Mouse (Mus musculus): ENCODE measurements at regions not wholly inside any gene's neighbourhood (a gene's known extent, or its start where the extent isn't known, plus 50 kb on each side); places are given as distances from the start of the nearest gene placed in this dataset.

GRCm38 (mm10) chr8:18346248-18346647, 631.8 kb downstream of the Defb40 start:
- no peak overlapping the region for H3K27ac ChIP-seq (replicated peaks; ENCODE audit: low read depth, low read length)
- H3K4me3 ChIP-seq (ENCODE audit: low read depth, low read length): no peak overlapping the region
- H3K9ac ChIP-seq (ENCODE audit: low read length): no peak overlapping the region
- no peaks in the 10 kb centered on the region for H3K36me3 ChIP-seq (ENCODE audit: control insufficient read depth, insufficient read depth, low read length)
- H3K4me1 ChIP-seq (ENCODE audit: control insufficient read depth, insufficient read depth, low read length): no peaks in the 10 kb centered on the region
- H3K4me2 ChIP-seq (ENCODE audit: low read depth, severe bottlenecking): no peak overlapping the region
- no peaks in the 10 kb centered on the region for H3K9me3 ChIP-seq (ENCODE audit: control insufficient read depth, low read length)
- DNase-seq (ENCODE audit: low spot score) (no peak), ATAC-seq (ENCODE audit: insufficient number of reproducible peaks, low FRiP score, low TSS enrichment, low read depth) (no peak)
- 69% methylated on average over 4 of the region's 4 CpGs for WGBS
- no peaks in the 10 kb centered on the region for H3K27me3 ChIP-seq (ENCODE audit: control insufficient read depth, insufficient read depth, low read length)

GRCm38 (mm10) chr8:18345322-18345721, 632.7 kb downstream of the Defb40 start:
- H3K27me3 ChIP-seq (ENCODE audit: control insufficient read depth, insufficient read depth, low read length): no peaks in the 10 kb centered on the region
- no peak overlapping the region for H3K4me2 ChIP-seq (ENCODE audit: low read depth, severe bottlenecking)
- H3K9me3 ChIP-seq (ENCODE audit: control insufficient read depth, low read length): no peaks in the 10 kb centered on the region
- H3K4me1 ChIP-seq (ENCODE audit: control insufficient read depth, insufficient read depth, low read length): no peaks in the 10 kb centered on the region
- ATAC-seq (ENCODE audit: insufficient number of reproducible peaks, low FRiP score, low TSS enrichment, low read depth) (no peak), DNase-seq (ENCODE audit: low spot score) (peak; percentile 53)
- no peak overlapping the region for H3K4me3 ChIP-seq (ENCODE audit: low read depth, low read length)
- WGBS: 38% methylated on average over 6 of the region's 6 CpGs
- H3K27ac ChIP-seq (replicated peaks; ENCODE audit: low read depth, low read length): no peak overlapping the region
- H3K9ac ChIP-seq (ENCODE audit: low read length): no peak overlapping the region
- no peaks in the 10 kb centered on the region for H3K36me3 ChIP-seq (ENCODE audit: control insufficient read depth, insufficient read depth, low read length)

GRCm38 (mm10) chr8:18344838-18345237, 633.2 kb downstream of the Defb40 start:
- no peaks in the 10 kb centered on the region for H3K36me3 ChIP-seq (ENCODE audit: control insufficient read depth, insufficient read depth, low read length)
- ATAC-seq (ENCODE audit: insufficient number of reproducible peaks, low FRiP score, low TSS enrichment, low read depth): no peak
- H3K4me1 ChIP-seq (ENCODE audit: control insufficient read depth, insufficient read depth, low read length): no peaks in the 10 kb centered on the region
- 84% methylated on average over 5 of the region's 5 CpGs for WGBS
- H3K4me2 ChIP-seq (ENCODE audit: low read depth, severe bottlenecking): no peak overlapping the region
- no peak overlapping the region for H3K4me3 ChIP-seq (ENCODE audit: low read depth, low read length)
- no peaks in the 10 kb centered on the region for H3K9me3 ChIP-seq (ENCODE audit: control insufficient read depth, low read length)
- DNase-seq (ENCODE audit: low spot score): no peak
- no peak overlapping the region for H3K27ac ChIP-seq (replicated peaks; ENCODE audit: low read depth, low read length)
- no peak overlapping the region for H3K9ac ChIP-seq (ENCODE audit: low read length)
- H3K27me3 ChIP-seq (ENCODE audit: control insufficient read depth, insufficient read depth, low read length): no peaks in the 10 kb centered on the region

GRCm38 (mm10) chr8:18335576-18335975, 642.5 kb downstream of the Defb40 start:
- H3K36me3 ChIP-seq (ENCODE audit: control insufficient read depth, insufficient read depth, low read length): no peaks in the 10 kb centered on the region
- DNase-seq (ENCODE audit: low spot score): no peak
- H3K27me3 ChIP-seq (ENCODE audit: control insufficient read depth, insufficient read depth, low read length): no peaks in the 10 kb centered on the region
- H3K9me3 ChIP-seq (ENCODE audit: control insufficient read depth, low read length): no peaks in the 10 kb centered on the region
- ATAC-seq (ENCODE audit: insufficient number of reproducible peaks, low FRiP score, low TSS enrichment, low read depth): no peak
- 86% methylated on average over 1 of the region's 1 CpGs for WGBS
- H3K4me3 ChIP-seq (ENCODE audit: low read depth, low read length): no peak overlapping the region
- no peak overlapping the region for H3K9ac ChIP-seq (ENCODE audit: low read length)
- H3K4me2 ChIP-seq (ENCODE audit: low read depth, severe bottlenecking): no peak overlapping the region
- H3K4me1 ChIP-seq (ENCODE audit: control insufficient read depth, insufficient read depth, low read length): no peaks in the 10 kb centered on the region
- no peak overlapping the region for H3K27ac ChIP-seq (replicated peaks; ENCODE audit: low read depth, low read length)

GRCm38 (mm10) chr8:18328521-18328920, 649.5 kb downstream of the Defb40 start:
- no peak overlapping the region for H3K4me3 ChIP-seq (ENCODE audit: low read depth, low read length)
- no peaks in the 10 kb centered on the region for H3K4me1 ChIP-seq (ENCODE audit: control insufficient read depth, insufficient read depth, low read length)
- DNase-seq (ENCODE audit: low spot score) (no peak), ATAC-seq (ENCODE audit: insufficient number of reproducible peaks, low FRiP score, low TSS enrichment, low read depth) (no peak)
- 89% methylated on average over 2 of the region's 2 CpGs for WGBS
- H3K9me3 ChIP-seq (ENCODE audit: control insufficient read depth, low read length): no peaks in the 10 kb centered on the region
- H3K4me2 ChIP-seq (ENCODE audit: low read depth, severe bottlenecking): no peak overlapping the region
- H3K36me3 ChIP-seq (ENCODE audit: control insufficient read depth, insufficient read depth, low read length): no peaks in the 10 kb centered on the region
- no peak overlapping the region for H3K27ac ChIP-seq (replicated peaks; ENCODE audit: low read depth, low read length)
- H3K27me3 ChIP-seq (ENCODE audit: control insufficient read depth, insufficient read depth, low read length): no peaks in the 10 kb centered on the region
- H3K9ac ChIP-seq (ENCODE audit: low read length): no peak overlapping the region

- Histone ChIP-seq H3K4me2 (ENCODE audit: low read depth, severe bottlenecking) (no peak overlapping the region), H3K9ac (ENCODE audit: low read length) (no peak overlapping the region), H3K36me3 (ENCODE audit: control insufficient read depth, insufficient read depth, low read length) (no peaks in the 10 kb centered on the region), H3K27me3 (ENCODE audit: control insufficient read depth, insufficient read depth, low read length) (no peaks in the 10 kb centered on the region), H3K9me3 (ENCODE audit: control insufficient read depth, low read length) (no peaks in the 10 kb centered on the region), H3K4me1 (ENCODE audit: control insufficient read depth, insufficient read depth, low read length) (no peaks in the 10 kb centered on the region), H3K4me3 (ENCODE audit: low read depth, low read length) (no peak overlapping the region), H3K27ac (replicated peaks; ENCODE audit: low read depth, low read length) (no peak overlapping the region)
- WGBS: 50% methylated on average over 2 of the region's 2 CpGs
- ATAC-seq (ENCODE audit: insufficient number of reproducible peaks, low FRiP score, low TSS enrichment, low read depth): no peak
- no peak for DNase-seq (ENCODE audit: low spot score)
Measured at GRCm38 (mm10) chr8:18316488-18316887, 661.6 kb downstream of the Defb40 start.

GRCm38 (mm10) chr8:18311597-18311996, 666.5 kb downstream of the Defb40 start:
- 80% methylated on average over 5 of the region's 5 CpGs for WGBS
- no peak overlapping the region for H3K4me3 ChIP-seq (ENCODE audit: low read depth, low read length)
- DNase-seq (ENCODE audit: low spot score) (no peak), ATAC-seq (ENCODE audit: insufficient number of reproducible peaks, low FRiP score, low TSS enrichment, low read depth) (no peak)
- no peaks in the 10 kb centered on the region for H3K36me3 ChIP-seq (ENCODE audit: control insufficient read depth, insufficient read depth, low read length)
- no peaks in the 10 kb centered on the region for H3K27me3 ChIP-seq (ENCODE audit: control insufficient read depth, insufficient read depth, low read length)
- H3K9me3 ChIP-seq (ENCODE audit: control insufficient read depth, low read length): no peaks in the 10 kb centered on the region
- H3K27ac ChIP-seq (replicated peaks; ENCODE audit: low read depth, low read length): no peak overlapping the region
- H3K4me2 ChIP-seq (ENCODE audit: low read depth, severe bottlenecking): no peak overlapping the region
- H3K9ac ChIP-seq (ENCODE audit: low read length): no peak overlapping the region
- H3K4me1 ChIP-seq (ENCODE audit: control insufficient read depth, insufficient read depth, low read length): no peaks in the 10 kb centered on the region

GRCm38 (mm10) chr8:18310927-18311326, 667.1 kb downstream of the Defb40 start:
- H3K4me2 ChIP-seq (ENCODE audit: low read depth, severe bottlenecking): no peak overlapping the region
- H3K9ac ChIP-seq (ENCODE audit: low read length): no peak overlapping the region
- no peaks in the 10 kb centered on the region for H3K27me3 ChIP-seq (ENCODE audit: control insufficient read depth, insufficient read depth, low read length)
- no peak overlapping the region for H3K4me3 ChIP-seq (ENCODE audit: low read depth, low read length)
- no peaks in the 10 kb centered on the region for H3K36me3 ChIP-seq (ENCODE audit: control insufficient read depth, insufficient read depth, low read length)
- DNase-seq (ENCODE audit: low spot score): no peak
- no peak for ATAC-seq (ENCODE audit: insufficient number of reproducible peaks, low FRiP score, low TSS enrichment, low read depth)
- no peak overlapping the region for H3K27ac ChIP-seq (replicated peaks; ENCODE audit: low read depth, low read length)
- H3K9me3 ChIP-seq (ENCODE audit: control insufficient read depth, low read length): no peaks in the 10 kb centered on the region
- WGBS: 71% methylated on average over 1 of the region's 1 CpGs
- H3K4me1 ChIP-seq (ENCODE audit: control insufficient read depth, insufficient read depth, low read length): no peaks in the 10 kb centered on the region

GRCm38 (mm10) chr8:18287536-18288237, 690.4 kb downstream of the Defb40 start:
- no peak for ATAC-seq (ENCODE audit: insufficient number of reproducible peaks, low FRiP score, low TSS enrichment, low read depth)
- Histone ChIP-seq H3K9ac (ENCODE audit: low read length) (no peak overlapping the region), H3K4me2 (ENCODE audit: low read depth, severe bottlenecking) (no peak overlapping the region), H3K4me1 (ENCODE audit: control insufficient read depth, insufficient read depth, low read length) (no peaks in the 10 kb centered on the region), H3K4me3 (ENCODE audit: low read depth, low read length) (no peak overlapping the region), H3K27me3 (ENCODE audit: control insufficient read depth, insufficient read depth, low read length) (no peaks in the 10 kb centered on the region), H3K27ac (replicated peaks; ENCODE audit: low read depth, low read length) (no peak overlapping the region), H3K36me3 (ENCODE audit: control insufficient read depth, insufficient read depth, low read length) (no peaks in the 10 kb centered on the region), H3K9me3 (ENCODE audit: control insufficient read depth, low read length) (no peaks in the 10 kb centered on the region)
- 49% methylated on average over 8 of the region's 8 CpGs for WGBS
- DNase-seq (ENCODE audit: low spot score): no peak
